Mouse (Mus musculus) limb, embryonic 12.5 days (tissue): ENCODE results near the gene Hjurp. TPM values are rescaled to one million over a fixed set of nuclear protein-coding genes. Genes with fewer than 3 reads are reported as not detected.
A peak's percentile ranks its signal among the peaks of the same experiment; 100 is the strongest.

ENCODE experiments used
- ATAC-seq: fragments of 200-750 bp; cut with Nextera tagmentation; 2 replicates; pipeline ENCODE4 v1.8.0; 2017; ENCODE audit warnings: low read depth, moderate TSS enrichment; ENCODE audit not compliant: insufficient number of reproducible peaks, insufficient read depth, low FRiP score, low TSS enrichment
- H3K27ac ChIP-seq: fragments of 300-500 bp; sonication (generic); 2 replicates; pipeline ENCODE4 v1.5.1; 2016; ENCODE audit warnings: mild to moderate bottlenecking, moderate library complexity
- H3K27me3 ChIP-seq: fragments of 300-500 bp; sonication (generic); 2 replicates; pipeline ENCODE4 v1.6.1; 2016; ENCODE audit warnings: mild to moderate bottlenecking, moderate library complexity
- H3K36me3 ChIP-seq: fragments of 300-500 bp; sonication (generic); 2 replicates; pipeline ENCODE4 v1.6.1; 2016; ENCODE audit warnings: mild to moderate bottlenecking, moderate library complexity
- H3K4me1 ChIP-seq: fragments of 300-500 bp; sonication (generic); replicated peaks from 2 replicates; pipeline ENCODE4 v1.6.1; 2016
- H3K4me2 ChIP-seq: fragments of 300-500 bp; sonication (generic); 2 replicates; pipeline ENCODE4 v1.6.1; 2016; ENCODE audit warnings: mild to moderate bottlenecking, moderate library complexity
- H3K4me3 ChIP-seq: fragments of 300-500 bp; sonication (generic); replicated peaks from 2 replicates; pipeline ENCODE4 v1.5.1; 2016; ENCODE audit warnings: mild to moderate bottlenecking
- H3K9ac ChIP-seq: fragments of 300-500 bp; sonication (generic); replicated peaks from 2 replicates; pipeline ENCODE4 v1.6.1; 2016; ENCODE audit warnings: mild to moderate bottlenecking, moderate library complexity
- H3K9me3 ChIP-seq: fragments of 300-500 bp; sonication (generic); 2 replicates; pipeline ENCODE4 v1.6.1; 2016; ENCODE audit warnings: mild to moderate bottlenecking, moderate library complexity
- WGBS: fragments of 180-500 bp; shearing (Covaris S2); methylation state at CpG from one replicate; pipeline ENCODE4 v1.1.7; 2016; 5-methylcytosine and 5-hydroxymethylcytosine counted together
- polyA plus RNA-seq: library from polyadenylated mRNA; unstranded; fragments of >200 nt; fragmentation: Nextera tagmentation; extraction: Ambion mirVana; gene quantifications from 2 replicates; pipeline ENCODE4 v1.2.1, GENCODE M21; 2016

The Hjurp gene
- polyA plus RNA-seq, 1 experiment from 2014 or later, result 243 TPM

DNA sequence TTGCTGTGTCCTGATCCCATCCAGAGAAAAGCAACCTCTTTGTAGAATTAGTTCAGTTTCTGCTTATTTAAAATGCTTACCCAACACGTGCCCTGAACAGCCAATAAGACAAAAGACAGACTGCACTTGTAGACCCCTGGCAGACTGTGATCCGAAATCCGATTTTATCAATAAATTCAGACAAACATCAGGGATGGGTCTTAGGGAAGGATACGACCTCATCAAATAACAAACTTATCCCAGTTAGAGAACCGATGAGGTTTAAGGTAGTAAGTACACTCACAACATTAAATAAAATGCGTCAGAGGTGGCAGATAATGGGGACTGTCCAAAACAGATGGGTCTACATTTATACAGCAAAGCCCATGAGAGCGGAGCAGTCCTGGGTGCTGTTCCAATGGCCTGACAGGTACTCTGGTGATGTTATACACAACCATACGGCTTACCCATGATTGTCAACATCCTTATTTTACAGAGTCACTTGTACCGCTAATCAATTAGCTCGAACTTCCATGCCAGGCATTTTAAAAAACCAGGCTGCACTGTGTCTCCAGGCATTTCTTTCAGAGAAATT lies 822 bp downstream of the Hjurp start:
- ATAC-seq, result peak; percentile 50
- 32% methylated on average over 10 of the region's 10 CpGs for WGBS
- Histone ChIP-seq H3K4me3 (peak overlapping the region; percentile 50), H3K9me3 (no peaks in the 10 kb centered on the region; the same call in 1 of the 2 replicates), H3K36me3 (peaks cover 43% of the 10 kb centered on the region), H3K27me3 (no peaks in the 10 kb centered on the region), H3K4me1 (peaks cover 16% of the 10 kb centered on the region), H3K4me2 (peak overlapping the region; percentile 60), H3K27ac (peak overlapping the region; percentile 86), H3K9ac (peak overlapping the region; percentile 74)

DNA sequence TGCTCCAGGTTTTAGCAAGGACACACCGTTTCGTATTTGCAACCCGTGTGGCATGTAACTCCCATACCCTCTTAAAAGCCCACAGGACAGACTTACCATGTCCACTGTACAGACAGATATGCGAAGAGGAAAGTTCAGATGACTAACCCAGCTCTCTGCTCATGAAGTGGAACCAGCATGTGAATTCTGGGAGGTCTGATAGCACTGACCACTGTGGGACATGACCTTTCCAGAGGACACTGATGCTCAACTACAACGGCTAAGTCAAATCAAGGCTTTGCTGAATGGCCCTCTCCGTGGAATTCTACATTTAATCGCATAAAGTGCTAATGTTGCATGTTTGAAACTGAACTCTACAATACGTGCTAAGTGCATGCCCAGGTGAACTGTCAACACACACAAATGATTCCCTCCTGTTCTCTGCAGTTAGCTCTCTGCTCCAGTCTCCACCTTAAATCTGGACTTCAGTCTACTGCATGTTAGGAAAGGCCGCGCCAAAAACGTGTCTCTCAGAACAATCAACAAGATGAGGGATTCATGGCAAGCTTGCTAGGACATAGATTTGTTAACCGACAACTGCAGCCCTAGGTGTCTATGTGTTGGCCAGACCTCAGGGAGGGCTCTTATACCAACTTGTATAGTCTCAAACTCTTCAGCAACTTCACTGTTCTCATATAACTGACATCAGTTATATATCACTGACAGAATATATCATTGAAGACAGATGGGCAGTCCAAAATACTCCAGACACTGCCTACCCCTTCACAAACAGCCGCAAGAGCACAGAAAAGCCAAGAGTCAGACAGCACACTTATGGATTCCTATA lies 1.5 kb downstream of the Hjurp start:
- Histone ChIP-seq H3K27ac (0 out of 2 replicates have a peak overlapping the region, but pooled peaks have one; percentile 0), H3K9ac (peak overlapping the region; percentile 74), H3K9me3 (no peaks in the 10 kb centered on the region), H3K4me1 (peaks cover 16% of the 10 kb centered on the region), H3K4me3 (peak overlapping the region; percentile 50), H3K4me2 (peak overlapping the region; percentile 60), H3K27me3 (no peaks in the 10 kb centered on the region), H3K36me3 (peaks cover 48% of the 10 kb centered on the region)
- WGBS, result 68% methylated on average over 13 of the region's 13 CpGs
- ATAC-seq, result no peak

DNA sequence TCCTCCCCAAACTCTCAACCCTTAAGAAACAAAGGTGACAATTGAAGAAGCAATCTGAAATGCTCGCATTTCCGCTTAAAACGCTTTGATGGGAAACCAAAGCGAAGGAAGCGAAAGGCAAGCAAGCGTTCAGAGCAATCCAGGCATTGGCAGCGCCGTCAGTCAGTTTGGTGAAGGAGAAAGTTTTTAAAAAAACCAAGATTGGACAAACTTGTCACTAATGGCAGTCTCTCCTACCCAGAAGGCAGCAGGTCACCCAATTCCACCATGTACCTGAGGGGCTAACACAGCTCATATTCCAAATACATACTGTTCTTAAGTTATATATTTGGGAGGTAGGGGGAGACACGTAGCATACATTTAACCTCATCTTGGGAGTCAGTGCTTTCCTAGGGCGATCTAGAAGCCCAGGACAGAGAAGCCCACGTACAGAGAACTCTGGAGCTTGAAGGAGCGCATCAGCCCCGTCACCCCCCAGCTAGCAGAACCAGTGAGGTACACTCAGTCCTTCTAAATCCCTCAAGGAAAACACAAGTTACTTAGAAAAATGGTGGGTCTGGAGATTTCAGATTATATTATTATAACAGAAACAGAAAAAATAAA lies 2.3 kb downstream of the Hjurp start:
- 71% methylated on average over 13 of the region's 13 CpGs for WGBS
- Histone ChIP-seq H3K9me3 (no peaks in the 10 kb centered on the region), H3K4me1 (peaks cover 16% of the 10 kb centered on the region), H3K27me3 (no peaks in the 10 kb centered on the region), H3K9ac (peak overlapping the region; percentile 0; the same call in 1 of the 2 replicates), H3K4me2 (no peak overlapping the region), H3K27ac (no peak overlapping the region), H3K4me3 (no peak overlapping the region), H3K36me3 (peaks cover 48% of the 10 kb centered on the region)
- ATAC-seq, result no peak

DNA sequence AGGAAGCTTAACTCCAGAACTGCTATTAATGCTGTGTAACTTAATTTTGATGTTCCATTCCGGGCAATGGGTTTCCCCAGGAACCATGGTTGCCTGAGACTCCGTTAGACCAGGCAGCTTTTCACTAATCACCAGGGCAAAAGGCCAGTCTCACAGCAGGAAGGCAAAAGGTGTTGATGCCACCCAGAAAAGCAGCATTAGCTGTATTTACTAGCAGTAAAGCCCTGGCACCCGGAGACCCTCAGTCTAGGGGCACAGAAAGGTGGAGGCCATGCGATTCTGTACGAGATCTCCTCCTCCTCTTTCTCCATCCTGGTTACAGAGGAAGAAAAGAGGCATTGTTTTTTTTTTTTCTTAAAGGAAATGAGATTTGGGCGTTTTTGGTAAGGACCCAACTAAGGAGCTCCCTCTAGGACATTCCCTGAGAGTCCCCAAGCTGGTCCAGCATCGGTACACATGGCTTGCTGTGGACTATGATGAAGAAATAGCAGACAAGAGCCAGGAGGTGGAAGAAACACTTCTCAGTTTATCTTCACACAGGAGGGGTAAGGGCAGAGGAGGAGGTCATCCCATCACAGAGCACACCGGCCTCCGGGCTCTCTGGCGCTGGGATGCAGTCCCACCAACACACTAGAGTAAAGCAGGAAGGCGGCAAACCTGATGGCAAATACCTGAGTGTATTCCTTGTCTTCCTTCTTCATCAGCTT lies 2.9 kb downstream of the Hjurp start:
- Histone ChIP-seq H3K27ac (no peak overlapping the region), H3K4me2 (no peak overlapping the region), H3K36me3 (peaks cover 54% of the 10 kb centered on the region), H3K4me3 (no peak overlapping the region), H3K9ac (no peak overlapping the region; the same call in 1 of the 2 replicates), H3K27me3 (no peaks in the 10 kb centered on the region), H3K9me3 (no peaks in the 10 kb centered on the region), H3K4me1 (peaks cover 16% of the 10 kb centered on the region)
- WGBS, result 74% methylated on average over 11 of the region's 11 CpGs
- no peak for ATAC-seq

DNA sequence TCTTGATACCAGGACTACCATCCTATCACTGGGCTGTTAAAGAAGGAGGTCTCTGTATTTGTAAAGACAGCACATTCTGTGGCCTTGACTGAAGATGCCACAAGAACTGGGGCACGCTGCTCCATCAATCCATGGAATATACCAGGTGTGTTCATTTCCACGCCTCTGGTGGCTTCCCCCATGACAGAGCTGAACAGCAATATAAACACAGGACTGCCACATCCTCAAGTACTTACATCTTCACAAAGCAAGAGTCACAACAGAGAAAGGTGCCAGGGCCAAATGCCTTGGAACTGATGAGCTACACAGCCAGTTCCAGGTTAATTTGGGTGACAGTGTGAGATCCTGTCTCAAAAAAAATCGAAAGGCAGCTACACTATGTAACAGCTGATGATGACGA lies 3.6 kb downstream of the Hjurp start:
- no peak for ATAC-seq
- Histone ChIP-seq H3K36me3 (peaks cover 61% of the 10 kb centered on the region), H3K4me1 (peaks cover 16% of the 10 kb centered on the region), H3K9me3 (no peaks in the 10 kb centered on the region), H3K27ac (no peak overlapping the region), H3K27me3 (no peaks in the 10 kb centered on the region), H3K4me3 (no peak overlapping the region), H3K9ac (no peak overlapping the region), H3K4me2 (no peak overlapping the region)
- 85% methylated on average over 4 of the region's 4 CpGs for WGBS

DNA sequence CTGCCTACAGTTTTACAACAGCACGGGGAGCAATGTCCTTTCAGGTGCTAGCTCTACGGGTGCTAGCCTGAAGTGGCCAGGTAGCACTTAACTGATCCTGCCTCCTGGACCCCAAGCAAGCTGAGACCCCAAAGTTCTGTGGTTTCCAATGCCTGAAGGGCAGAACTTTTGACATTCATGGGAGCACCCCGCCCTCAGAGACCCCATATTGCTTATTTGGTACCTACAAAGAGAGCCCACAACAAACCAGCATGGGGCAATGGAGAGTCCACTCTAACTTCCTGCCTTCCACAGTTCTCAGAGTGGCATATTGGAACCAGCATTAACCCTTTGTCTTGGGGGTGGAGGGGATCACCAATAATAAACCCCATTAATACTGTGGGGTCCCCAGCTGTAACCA lies 4.1 kb downstream of the Hjurp start:
- Histone ChIP-seq H3K4me2 (no peak overlapping the region), H3K27me3 (no peaks in the 10 kb centered on the region), H3K27ac (no peak overlapping the region), H3K4me1 (peaks cover 16% of the 10 kb centered on the region), H3K36me3 (peaks cover 66% of the 10 kb centered on the region), H3K9ac (no peak overlapping the region), H3K4me3 (no peak overlapping the region), H3K9me3 (no peaks in the 10 kb centered on the region)
- 94% methylated on average over 3 of the region's 3 CpGs for WGBS
- no peak for ATAC-seq

DNA sequence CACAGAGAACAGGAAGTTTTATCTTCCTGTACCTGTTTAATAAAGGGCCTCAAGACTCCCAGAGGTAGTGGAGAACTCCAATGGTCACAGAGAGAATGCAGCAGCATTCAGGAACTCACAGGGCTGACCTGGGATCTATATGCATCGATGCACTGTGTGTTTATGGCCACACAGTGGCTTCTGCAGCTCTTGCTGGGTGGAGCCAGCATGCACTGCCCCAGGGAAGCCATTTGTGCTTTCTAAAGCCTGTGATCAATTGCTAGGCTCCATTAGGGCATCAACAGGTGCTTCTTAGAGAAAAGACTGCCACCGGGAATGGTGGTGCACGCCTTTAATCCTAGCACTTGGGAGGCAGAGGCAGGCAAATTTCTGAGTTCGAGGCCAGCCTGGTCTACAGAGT lies 4.6 kb downstream of the Hjurp start:
- Histone ChIP-seq H3K4me2 (no peak overlapping the region), H3K9me3 (no peaks in the 10 kb centered on the region), H3K4me1 (peaks cover 14% of the 10 kb centered on the region), H3K36me3 (peaks cover 71% of the 10 kb centered on the region), H3K9ac (no peak overlapping the region), H3K27me3 (no peaks in the 10 kb centered on the region), H3K4me3 (no peak overlapping the region), H3K27ac (no peak overlapping the region)
- no peak for ATAC-seq
- 65% methylated on average over 4 of the region's 4 CpGs for WGBS

DNA sequence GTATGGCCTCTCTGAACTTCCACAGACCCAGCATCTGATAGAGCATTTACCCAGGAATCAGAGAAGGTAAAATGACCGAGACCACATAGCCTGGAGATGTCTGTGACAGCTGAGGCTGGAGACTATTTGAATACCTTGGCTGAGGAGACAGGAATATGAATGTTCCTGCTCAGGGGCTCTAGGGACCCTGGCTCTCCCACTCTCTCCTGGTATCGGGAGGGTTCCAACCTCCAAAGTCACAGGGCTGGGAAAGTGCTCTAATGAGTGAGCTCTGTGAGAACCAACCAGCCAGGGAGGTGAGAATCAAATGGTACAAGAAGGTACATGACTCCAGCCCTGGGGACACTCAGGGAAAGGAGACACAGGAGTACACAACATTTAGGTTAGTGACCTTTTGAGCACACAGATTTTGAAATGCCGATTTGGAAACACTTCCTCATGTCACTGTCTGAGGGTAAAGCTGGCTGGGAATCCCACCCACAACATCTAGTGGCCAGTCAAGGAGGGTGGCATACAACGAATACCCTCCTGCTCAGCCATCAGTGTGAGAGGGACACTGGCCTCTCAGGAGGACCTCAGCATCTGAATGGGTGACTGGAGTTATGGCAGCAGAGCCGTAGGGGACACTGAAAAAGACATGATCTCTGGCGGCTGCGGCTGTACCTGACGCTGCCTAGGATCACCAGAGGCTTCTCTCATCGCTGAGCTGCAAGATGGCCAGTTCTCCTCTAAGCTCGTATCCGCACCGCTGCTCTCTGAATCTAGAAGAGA lies 7.7 kb downstream of the Hjurp start:
- Histone ChIP-seq H3K4me1 (no peaks in the 10 kb centered on the region), H3K9me3 (peaks cover 2% of the 10 kb centered on the region; the same call in 1 of the 2 replicates), H3K27me3 (no peaks in the 10 kb centered on the region), H3K4me3 (no peak overlapping the region), H3K27ac (no peak overlapping the region), H3K36me3 (peaks cover 90% of the 10 kb centered on the region), H3K9ac (no peak overlapping the region), H3K4me2 (no peak overlapping the region)
- no peak for ATAC-seq
- WGBS, result 90% methylated on average over 12 of the region's 12 CpGs

DNA sequence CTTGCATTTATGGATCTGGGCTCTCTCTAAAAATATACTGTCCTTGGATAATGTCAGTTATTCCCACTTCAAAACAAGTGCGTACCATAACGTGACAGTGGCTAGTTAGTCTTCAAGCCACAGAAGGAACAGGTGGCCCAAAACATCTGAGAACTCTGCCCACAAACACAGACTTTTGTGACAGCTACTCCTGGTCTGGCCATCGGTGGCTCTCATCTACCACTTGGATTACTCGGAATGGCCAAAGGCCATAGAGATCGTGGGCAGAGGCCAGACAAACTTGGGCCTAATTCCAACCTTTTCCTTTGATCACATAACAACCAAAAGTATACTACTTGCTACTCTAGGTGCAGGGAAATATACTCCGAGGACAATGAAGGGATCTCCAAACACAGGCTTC lies 9.4 kb downstream of the Hjurp start:
- Histone ChIP-seq H3K4me1 (no peaks in the 10 kb centered on the region), H3K4me2 (no peak overlapping the region), H3K27me3 (no peaks in the 10 kb centered on the region), H3K9ac (no peak overlapping the region), H3K4me3 (no peak overlapping the region), H3K9me3 (peaks cover 6% of the 10 kb centered on the region; the same call in 1 of the 2 replicates), H3K27ac (no peak overlapping the region), H3K36me3 (peaks cover 91% of the 10 kb centered on the region)
- WGBS, result 84% methylated on average over 6 of the region's 6 CpGs
- no peak for ATAC-seq

DNA sequence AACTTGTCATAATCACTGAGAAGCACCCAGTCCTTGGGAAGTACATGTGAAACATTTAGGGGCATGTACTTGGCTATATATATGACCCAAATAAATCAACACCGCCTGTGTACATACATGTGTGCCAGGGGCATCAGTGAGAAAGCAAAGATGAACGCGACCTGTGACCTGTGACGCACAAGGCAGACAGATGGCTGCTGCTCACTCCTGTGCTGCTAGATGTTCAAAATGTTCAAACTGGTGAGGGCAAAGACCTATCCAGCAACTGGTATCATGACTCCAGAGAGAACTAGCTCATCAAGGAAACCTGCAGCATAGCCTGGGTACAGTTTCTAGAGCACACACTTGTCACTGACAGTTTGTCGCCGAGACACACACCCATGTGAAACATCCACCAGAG lies 9.9 kb downstream of the Hjurp start:
- no peak overlapping the region for H3K9ac ChIP-seq
- ATAC-seq, result no peak
- no peak overlapping the region for H3K4me3 ChIP-seq
- H3K27me3 ChIP-seq, result no peaks in the 10 kb centered on the region
- H3K4me2 ChIP-seq, result no peak overlapping the region
- H3K27ac ChIP-seq, result no peak overlapping the region
- peaks cover 6% of the 10 kb centered on the region; the same call in 1 of the 2 replicates for H3K9me3 ChIP-seq
- 93% methylated on average over 6 of the region's 6 CpGs for WGBS
- H3K36me3 ChIP-seq, result peaks cover 91% of the 10 kb centered on the region
- no peaks in the 10 kb centered on the region for H3K4me1 ChIP-seq
